Mouse (Mus musculus) CH12.LX (cell line): ENCODE measurements around the gene Anapc7.
A peak's percentile ranks its signal among the peaks of the same experiment; 100 is the strongest.
"Not testable (repeated sequence)": the region's sequence is repeated elsewhere in the genome, so short reads cannot be mapped to it uniquely, and the experiment has no call there.

ENCODE experiments used
- BHLHE40 ChIP-seq: IDR thresholded peaks from 2 replicates; pipeline ENCODE4 v1.6.1; 2011; ENCODE audit warnings: mild to moderate bottlenecking, low read depth, low read length, improper control_type of control experiment
- CTCF ChIP-seq, 2 experiments: IDR thresholded peaks in 1 of 2; conservative IDR thresholded peaks in 1 of 2; 2 replicates each; pipeline ENCODE4 v1.5.1; 2011 to 2012; ENCODE audit warnings: low read depth in 2 of 2, low read length in 2 of 2, improper control_type of control experiment in 1 of 2, inconsistent platforms in 1 of 2, mild to moderate bottlenecking in 1 of 2, moderate library complexity in 1 of 2
- EP300 ChIP-seq: IDR thresholded peaks from 2 replicates; pipeline ENCODE4 v1.6.1; 2011; ENCODE audit warnings: low read length, improper control_type of control experiment
- MAX ChIP-seq: IDR thresholded peaks from 2 replicates; pipeline ENCODE4 v1.6.1; 2011; ENCODE audit warnings: low read length, improper control_type of control experiment
- MEF2A ChIP-seq: IDR thresholded peaks from 2 replicates; pipeline ENCODE4 v1.6.1; 2014; ENCODE audit warnings: low read depth, mild to moderate bottlenecking, inconsistent platforms, low read length, improper control_type of control experiment, borderline replicate concordance
- MXI1 ChIP-seq: IDR thresholded peaks from 2 replicates; pipeline ENCODE4 v1.6.1; 2011; ENCODE audit warnings: mild to moderate bottlenecking, low read depth, low read length, improper control_type of control experiment
- POLR2A ChIP-seq: IDR thresholded peaks from 2 replicates; pipeline ENCODE4 v1.6.1; 2011; ENCODE audit warnings: low read depth, mild to moderate bottlenecking, improper control_type of control experiment, low read length
- RCOR1 ChIP-seq: conservative IDR thresholded peaks from 2 replicates; pipeline ENCODE4 v1.6.1; 2012; ENCODE audit warnings: low read depth, mild to moderate bottlenecking, inconsistent platforms, low read length, improper control_type of control experiment
- SIN3A ChIP-seq: IDR thresholded peaks from 2 replicates; pipeline ENCODE4 v1.6.1; 2012; ENCODE audit warnings: low read length, improper control_type of control experiment, inconsistent platforms
- TBP ChIP-seq: conservative IDR thresholded peaks from 2 replicates; pipeline ENCODE4 v1.6.1; 2011; ENCODE audit warnings: low read depth, low read length, improper control_type of control experiment
- ZNF384 ChIP-seq: IDR thresholded peaks from 2 replicates; pipeline ENCODE4 v1.6.1; 2012; ENCODE audit warnings: low read depth, low read length, improper control_type of control experiment, inconsistent platforms

DNA sequence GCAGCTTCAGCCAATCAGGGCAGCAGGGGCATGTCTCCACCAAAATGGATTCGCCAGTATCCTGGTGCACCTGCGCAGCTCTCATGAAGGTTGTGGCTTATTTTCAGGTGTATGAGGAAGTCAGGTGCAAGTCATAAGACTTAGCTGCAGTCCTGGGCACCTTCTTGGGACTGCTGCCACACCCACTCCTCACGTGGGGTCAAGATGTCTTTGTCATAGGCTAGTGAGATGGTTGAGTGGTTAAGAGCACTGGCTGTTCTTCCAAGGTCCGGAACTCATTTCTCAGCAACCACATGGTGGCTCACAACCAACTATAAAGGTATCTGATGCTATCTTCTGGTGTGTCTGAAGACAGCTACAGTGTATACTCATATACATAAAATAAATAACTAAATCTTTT, 817 bp upstream of the Anapc7 start:
- not testable (repeated sequence) for TF ChIP-seq CTCF (conservative IDR thresholded peaks at IDR 0.05 in 1 of 2, IDR thresholded peaks at IDR 0.05 in 1 of 2; ENCODE audit: low read depth in 2 of 2, low read length in 2 of 2); TBP; BHLHE40; SIN3A; MXI1; MEF2A; ZNF384; EP300; RCOR1
- TF ChIP-seq POLR2A (peak; percentile 32; the same call in 1 of the 2 replicates), MAX (peak; percentile 67; the same call in 1 of the 2 replicates)
